Mouse (Mus musculus) kidney, postnatal 0 days (tissue): ENCODE data around the gene Abhd14a. TPM values are rescaled to one million over a fixed set of nuclear protein-coding genes. Genes with fewer than 3 reads are reported as not detected.

Source experiments
- ATAC-seq: fragments of 200-750 bp; cut with Nextera tagmentation; replicated peaks from 2 replicates; pipeline ENCODE4 v1.8.0; 2017; ENCODE audit warnings: low read depth, moderate number of reproducible peaks, moderate TSS enrichment, moderate library complexity; ENCODE audit not compliant: low FRiP score
- DNase-seq: peaks from one replicate; pipeline ENCODE4 v3.0.0-alpha.2; 2016; ENCODE audit warnings: low spot score
- H3K27ac ChIP-seq: fragments of 300-500 bp; sonication (generic); 2 replicates; pipeline ENCODE4 v1.5.1; 2014; ENCODE audit warnings: mild to moderate bottlenecking
- H3K27me3 ChIP-seq: fragments of 300-500 bp; sonication (generic); 2 replicates; pipeline ENCODE4 v1.6.1; 2014; ENCODE audit warnings: low read length, mixed read lengths; ENCODE audit not compliant: insufficient read depth
- H3K36me3 ChIP-seq: fragments of 300-500 bp; sonication (generic); 2 replicates; pipeline ENCODE4 v1.6.1; 2014; ENCODE audit warnings: low read length, mixed read lengths; ENCODE audit not compliant: insufficient read depth
- H3K4me1 ChIP-seq: fragments of 300-500 bp; sonication (generic); replicated peaks from 2 replicates; pipeline ENCODE4 v1.6.1; 2014; ENCODE audit warnings: antibody characterized with exemption, low read length, mixed read lengths; ENCODE audit not compliant: insufficient read depth
- H3K4me2 ChIP-seq: fragments of 300-500 bp; sonication (generic); 2 replicates; pipeline ENCODE4 v1.6.1; 2014; ENCODE audit warnings: mild to moderate bottlenecking, low read length, moderate library complexity, mixed read lengths
- H3K4me3 ChIP-seq: fragments of 300-500 bp; sonication (generic); replicated peaks from 2 replicates; pipeline ENCODE4 v1.5.1; 2014; ENCODE audit warnings: low read depth, low read length
- H3K9ac ChIP-seq: fragments of 300-500 bp; sonication (generic); 2 replicates; pipeline ENCODE4 v1.6.1; 2014; ENCODE audit warnings: low read depth, low read length
- H3K9me3 ChIP-seq: fragments of 300-500 bp; sonication (generic); replicated peaks from 2 replicates; pipeline ENCODE4 v1.6.1; 2016; ENCODE audit warnings: low read length, inconsistent platforms, mixed read lengths
- CTCF ChIP-seq: IDR thresholded peaks from 2 replicates; pipeline ENCODE4 v1.5.1; 2016; ENCODE audit warnings: antibody characterized with exemption, low read depth, mild to moderate bottlenecking, moderate library complexity
- WGBS: fragments of 180-500 bp; shearing (Covaris S2); extraction: QIAGEN DNeasy Blood & Tissue Kit; methylation state at CpG from one replicate; pipeline ENCODE4 v1.1.7; 2014; 5-methylcytosine and 5-hydroxymethylcytosine counted together
- polyA plus RNA-seq: library from polyadenylated mRNA; unstranded; fragments of >200 nt; fragmentation: Nextera tagmentation; extraction: Ambion mirVana; gene quantifications from 2 replicates; pipeline ENCODE4 v1.2.1, GENCODE M21; 2015

The Abhd14a gene
- polyA plus RNA-seq, 1 experiment from 2014 or later = 57.0 TPM

GRCm38 (mm10) chr9:106452351-106452750, 4.9 kb upstream of the Abhd14a start:
- peak overlapping the region; percentile 69; the same call in 1 of the 2 replicates for H3K4me3 ChIP-seq

GRCm38 (mm10) chr9:106451899-106452298, 4.4 kb upstream of the Abhd14a start:
- TF ChIP-seq CTCF = no peak
- Histone ChIP-seq H3K4me3 (no peak overlapping the region), H3K9ac (no peak overlapping the region), H3K27me3 (no peaks in the 10 kb centered on the region), H3K4me1 (peaks cover 67% of the 10 kb centered on the region), H3K27ac (no peak overlapping the region), H3K9me3 (no peaks in the 10 kb centered on the region), H3K4me2 (no peak overlapping the region), H3K36me3 (no peaks in the 10 kb centered on the region)
- WGBS = 80% methylated on average over 2 of the region's 2 CpGs
- ATAC-seq (no peak), DNase-seq (no peak)

More at GRCm38 (mm10) chr9:106452351-106452750, 4.9 kb upstream of the Abhd14a start:
- H3K27me3 ChIP-seq = no peaks in the 10 kb centered on the region
- WGBS = 38% methylated on average over 6 of the region's 6 CpGs
- H3K4me1 ChIP-seq = peaks cover 68% of the 10 kb centered on the region
- no peaks in the 10 kb centered on the region for H3K36me3 ChIP-seq
- H3K4me2 ChIP-seq = peak overlapping the region; percentile 90
- no peak for TF ChIP-seq CTCF
- H3K27ac ChIP-seq = 0 out of 2 replicates have a peak overlapping the region, but pooled peaks have one; percentile 91
- no peaks in the 10 kb centered on the region for H3K9me3 ChIP-seq
- DNase-seq = no peak
- no peak overlapping the region for H3K9ac ChIP-seq
- ATAC-seq = no peak

- no peak for TF ChIP-seq CTCF
- Histone ChIP-seq H3K4me2 (no peak overlapping the region; the same call in 1 of the 2 replicates), H3K4me3 (no peak overlapping the region), H3K4me1 (peaks cover 63% of the 10 kb centered on the region), H3K36me3 (no peaks in the 10 kb centered on the region), H3K9me3 (no peaks in the 10 kb centered on the region), H3K9ac (no peak overlapping the region), H3K27ac (no peak overlapping the region), H3K27me3 (no peaks in the 10 kb centered on the region)
- 61% methylated on average over 11 of the region's 11 CpGs for WGBS
- no peak for ATAC-seq
- DNase-seq = no peak
Measured at GRCm38 (mm10) chr9:106451298-106451697, 3.8 kb upstream of the Abhd14a start.

- TF ChIP-seq CTCF = no peak
- Histone ChIP-seq H3K36me3 (no peaks in the 10 kb centered on the region), H3K4me2 (peak overlapping the region; percentile 23), H3K9ac (no peak overlapping the region), H3K4me1 (peaks cover 58% of the 10 kb centered on the region), H3K27ac (peak overlapping the region; percentile 38; the same call in 1 of the 2 replicates), H3K4me3 (no peak overlapping the region), H3K27me3 (no peaks in the 10 kb centered on the region), H3K9me3 (no peaks in the 10 kb centered on the region)
- ATAC-seq = no peak
- peak; percentile 86 for DNase-seq
- WGBS = 3% methylated on average over 9 of the region's 9 CpGs
Measured at GRCm38 (mm10) chr9:106450661-106451060, 3.2 kb upstream of the Abhd14a start.

- H3K9ac ChIP-seq = no peak overlapping the region
- no peaks in the 10 kb centered on the region for H3K9me3 ChIP-seq
- no peaks in the 10 kb centered on the region for H3K36me3 ChIP-seq
- peaks cover 58% of the 10 kb centered on the region for H3K4me1 ChIP-seq
- peak overlapping the region; percentile 23; the same call in 1 of the 2 replicates for H3K4me2 ChIP-seq
- no peak for DNase-seq
- no peaks in the 10 kb centered on the region for H3K27me3 ChIP-seq
- TF ChIP-seq CTCF = no peak
- H3K4me3 ChIP-seq = no peak overlapping the region
- peak overlapping the region; percentile 38; the same call in 1 of the 2 replicates for H3K27ac ChIP-seq
- no peak for ATAC-seq
- 84% methylated on average over 8 of the region's 8 CpGs for WGBS
Measured at GRCm38 (mm10) chr9:106449947-106450346, 2.5 kb upstream of the Abhd14a start.

GRCm38 (mm10) chr9:106448498-106449031, 1.1 kb upstream of the Abhd14a start:
- Histone ChIP-seq H3K9ac (peak overlapping the region; percentile 51; the same call in 1 of the 2 replicates), H3K36me3 (no peaks in the 10 kb centered on the region), H3K9me3 (no peaks in the 10 kb centered on the region), H3K27ac (peak overlapping the region; percentile 83), H3K4me2 (peak overlapping the region; percentile 68), H3K4me3 (peak overlapping the region; percentile 47), H3K27me3 (no peaks in the 10 kb centered on the region), H3K4me1 (peaks cover 50% of the 10 kb centered on the region)
- under 1% methylated on average over 23 of the region's 23 CpGs for WGBS
- peak; percentile 38; the same call in 1 of the 2 replicates for ATAC-seq
- DNase-seq = peak; percentile 97
- peak; percentile 79 for TF ChIP-seq CTCF
